Mouse (Mus musculus): ENCODE data around the gene Slc9a6. TPM values are rescaled to one million over a fixed set of nuclear protein-coding genes. Genes with fewer than 3 reads are reported as not detected.

Slc9a6 gene
- total and polyA plus RNA-seq, 3 experiments = 5.2 to 7.6 (median 5.3) TPM

DNA sequence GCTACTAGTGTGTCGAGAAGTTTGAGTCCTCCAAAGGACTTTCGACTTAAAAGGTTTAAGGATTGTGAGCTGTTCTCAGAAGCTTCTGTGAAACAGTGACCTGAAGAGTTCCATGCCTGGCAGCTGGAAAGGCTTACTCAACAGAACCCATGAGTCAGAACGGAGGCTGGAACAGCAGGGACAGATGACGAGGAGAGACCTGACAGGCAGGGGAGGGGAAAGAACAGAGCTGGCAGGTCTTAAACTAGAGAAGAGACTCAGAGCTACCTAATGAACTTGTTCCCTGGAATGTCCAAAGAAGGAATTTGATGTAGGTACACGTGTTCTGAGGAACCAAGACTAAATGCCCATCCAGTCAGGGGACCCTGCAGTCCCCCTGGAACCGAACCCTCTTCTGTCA lies 41.3 kb downstream of the Slc9a6 start:
- Histone ChIP-seq H3K4me3 (replicated peaks in 1 of 3; ENCODE audit: low read depth in 2 of 3, low read length in 2 of 3, poor library complexity in 1 of 3) (no peak overlapping the region), H3K79me2 (replicated peaks; ENCODE audit: control insufficient read depth, extremely low read depth, insufficient read depth, poor library complexity, severe bottlenecking) (no peaks in the 10 kb centered on the region), H3K27me3 (replicated peaks) (no peaks in the 10 kb centered on the region), H3K4me1 (ENCODE audit: control insufficient read depth in 1 of 2, insufficient read depth in 2 of 2) (no peaks in the 10 kb centered on the region), H3K27ac (ENCODE audit: insufficient read depth, low read depth) (no peak overlapping the region), H3K4me2 (ENCODE audit: insufficient read depth, low read depth, poor library complexity, severe bottlenecking) (no peak overlapping the region), H3K9me3 (replicated peaks; ENCODE audit: low read length) (no peaks in the 10 kb centered on the region), H3K36me3 (replicated peaks in 1 of 2; ENCODE audit: control insufficient read depth in 1 of 2, insufficient read depth in 1 of 2, low read length in 1 of 2) (peaks cover 0 to 2% of the 10 kb centered on the region in 2 experiments), H3K9ac (ENCODE audit: insufficient read depth, low read depth) (no peak overlapping the region)
- dilution Hi-C loops (cut with MboI; ENCODE audit: extremely low pct_ligation_motif_present, extremely low pct_unique_long_range_greater_than_20kb, low sequenced_read_pairs) = no loop called here
- DNase-seq (ENCODE audit: extremely low read depth) = no peak
- TF ChIP-seq MAFK (IDR thresholded peaks at IDR 0.05; ENCODE audit: insufficient replicate concordance, low read length) (no peak), KAT2A (IDR thresholded peaks at IDR 0.05; ENCODE audit: insufficient replicate concordance, low read length) (no peak), MAX (IDR thresholded peaks at IDR 0.05; ENCODE audit: low read length) (no peak), HCFC1 (IDR thresholded peaks at IDR 0.05; ENCODE audit: low read depth, low read length) (no peak), UBTF (IDR thresholded peaks at IDR 0.05; ENCODE audit: low read depth, low read length) (no peak), MXI1 (IDR thresholded peaks at IDR 0.05; ENCODE audit: low read depth, low read length) (no peak), ZNF384 (IDR thresholded peaks at IDR 0.05; ENCODE audit: low read depth, low read length) (no peak), ETS1 (conservative IDR thresholded peaks at IDR 0.05; ENCODE audit: low read depth, low read length) (no peak), GABPA (IDR thresholded peaks at IDR 0.05; ENCODE audit: insufficient replicate concordance, low read depth, low read length) (no peak), USF1 (IDR thresholded peaks at IDR 0.05; ENCODE audit: low read depth, low read length) (no peak), CHD2 (IDR thresholded peaks at IDR 0.05; ENCODE audit: low read length) (no peak), RAD21 (IDR thresholded peaks at IDR 0.05; ENCODE audit: low read depth, low read length) (no peak)
- in situ Hi-C loops (cut with MboI; ENCODE audit: low pct_ligation_motif_present, low pct_unique_long_range_greater_than_20kb, low sequenced_read_pairs) = no loop called here

DNA sequence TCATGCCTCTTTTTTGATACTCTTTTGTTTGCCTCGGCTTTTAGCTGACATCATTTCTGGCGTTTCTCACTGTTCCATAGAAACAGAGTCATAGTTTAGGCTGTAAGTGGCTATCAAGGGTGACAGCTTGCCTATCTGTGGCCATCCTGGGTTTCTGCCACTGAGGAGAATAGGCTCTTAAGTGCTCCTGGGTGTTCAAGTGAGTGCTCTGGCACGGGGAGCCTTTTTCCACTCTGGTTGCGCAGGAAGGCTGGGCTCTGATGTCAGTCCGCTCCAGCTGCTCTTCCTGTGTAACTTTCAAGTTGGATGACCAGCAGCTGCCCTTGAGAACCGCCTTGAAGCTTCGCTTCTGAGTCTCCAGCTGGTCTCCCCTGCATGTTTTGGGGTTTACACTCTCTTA lies 42.2 kb downstream of the Slc9a6 start:
- no peak overlapping the region for H3K27ac ChIP-seq (ENCODE audit: insufficient read depth, low read depth)
- no peaks in the 10 kb centered on the region for H3K9me3 ChIP-seq (replicated peaks; ENCODE audit: low read length)
- H3K4me3 ChIP-seq (replicated peaks in 1 of 3; ENCODE audit: low read depth in 2 of 3, low read length in 2 of 3, poor library complexity in 1 of 3) = no peak overlapping the region
- in situ Hi-C loops (cut with MboI; ENCODE audit: low pct_ligation_motif_present, low pct_unique_long_range_greater_than_20kb, low sequenced_read_pairs) (no loop called here), dilution Hi-C loops (cut with MboI; ENCODE audit: extremely low pct_ligation_motif_present, extremely low pct_unique_long_range_greater_than_20kb, low sequenced_read_pairs) (no loop called here)
- TF ChIP-seq CHD2 (IDR thresholded peaks at IDR 0.05; ENCODE audit: low read length) (no peak), USF2 (conservative IDR thresholded peaks at IDR 0.05; ENCODE audit: low read depth, low read length) (no peak), SMC3 (IDR thresholded peaks at IDR 0.05; ENCODE audit: low read depth, low read length) (no peak), EP300 (IDR thresholded peaks at IDR 0.05; ENCODE audit: low read length) (no peak), TBP (conservative IDR thresholded peaks at IDR 0.05; ENCODE audit: low read depth, low read length) (no peak), MEF2A (IDR thresholded peaks at IDR 0.05; ENCODE audit: borderline replicate concordance, low read depth, low read length) (no peak), RCOR1 (conservative IDR thresholded peaks at IDR 0.05; ENCODE audit: low read depth, low read length) (no peak), SIN3A (IDR thresholded peaks at IDR 0.05; ENCODE audit: low read length) (no peak), ZKSCAN1 (IDR thresholded peaks at IDR 0.05; ENCODE audit: borderline replicate concordance, low read depth, low read length) (no peak), CHD1 (IDR thresholded peaks at IDR 0.05; ENCODE audit: low read depth, low read length) (no peak), MXI1 (IDR thresholded peaks at IDR 0.05; ENCODE audit: low read depth, low read length) (no peak)
- no peaks in the 10 kb centered on the region for H3K79me2 ChIP-seq (replicated peaks; ENCODE audit: control insufficient read depth, extremely low read depth, insufficient read depth, poor library complexity, severe bottlenecking)
- H3K4me2 ChIP-seq (ENCODE audit: insufficient read depth, low read depth, poor library complexity, severe bottlenecking) = no peak overlapping the region
- no peak overlapping the region for H3K9ac ChIP-seq (ENCODE audit: insufficient read depth, low read depth)
- H3K4me1 ChIP-seq (ENCODE audit: control insufficient read depth in 1 of 2, insufficient read depth in 2 of 2) = no peaks in the 10 kb centered on the region
- H3K36me3 ChIP-seq (replicated peaks in 1 of 2; ENCODE audit: control insufficient read depth in 1 of 2, insufficient read depth in 1 of 2, low read length in 1 of 2) = peaks cover 0 to 2% of the 10 kb centered on the region in 2 experiments
- H3K27me3 ChIP-seq (replicated peaks) = no peaks in the 10 kb centered on the region
- DNase-seq (ENCODE audit: extremely low read depth) = no peak
